Mouse (Mus musculus) CH12.LX (cell line): ENCODE measurements at regions not wholly inside any gene's neighbourhood (a gene's known extent, or its start where the extent isn't known, plus 50 kb on each side); places are given as distances from the start of the nearest gene placed in this dataset.

Experiments
- DNase-seq: peaks from one replicate; pipeline ENCODE4 v3.0.0-alpha.2; 2013; ENCODE audit errors: extremely low read depth
- H3K27ac ChIP-seq: 2 replicates; pipeline ENCODE4 v1.5.1; 2012; ENCODE audit warnings: low read depth, mild to moderate bottlenecking, control low read depth, moderate library complexity; ENCODE audit not compliant: insufficient read depth
- H3K27me3 ChIP-seq: replicated peaks from 2 replicates; pipeline ENCODE3; 2012; ENCODE audit warnings: inconsistent platforms
- H3K36me3 ChIP-seq, 2 experiments: replicated peaks in 1 of 2; 2 replicates each; pipeline versions ENCODE3 to v1.6.1; 2012; ENCODE audit warnings: inconsistent platforms in 1 of 2, low read length in 1 of 2, mild to moderate bottlenecking in 1 of 2, mixed read lengths in 1 of 2, moderate library complexity in 1 of 2; ENCODE audit not compliant: control insufficient read depth in 1 of 2, insufficient read depth in 1 of 2
- H3K4me1 ChIP-seq, 2 experiments: 2 replicates each; pipeline ENCODE4 v1.6.1; 2012; ENCODE audit warnings: inconsistent platforms in 1 of 2, moderate library complexity in 1 of 2; ENCODE audit not compliant: insufficient read depth in 2 of 2, control insufficient read depth in 1 of 2
- H3K4me2 ChIP-seq: 2 replicates; pipeline ENCODE4 v1.6.1; 2012; ENCODE audit warnings: low read depth, mild to moderate bottlenecking, control low read depth; ENCODE audit not compliant: poor library complexity, insufficient read depth, severe bottlenecking
- H3K4me3 ChIP-seq, 3 experiments: fragments of 150-350 bp in 1 of 3; sonication (generic) in 1 of 3; replicated peaks in 1 of 3; 2 replicates each; pipeline versions ENCODE3 to v1.5.1; 2011 to 2012; ENCODE audit warnings: low read depth in 2 of 3, low read length in 2 of 3, mild to moderate bottlenecking in 2 of 3, moderate library complexity in 2 of 3, control low read depth in 1 of 3, improper control_type of control experiment in 1 of 3, inconsistent platforms in 1 of 3, mixed read lengths in 1 of 3; ENCODE audit not compliant: poor library complexity in 1 of 3
- H3K79me2 ChIP-seq: replicated peaks from 2 replicates; pipeline ENCODE4 v1.6.1; 2012; ENCODE audit warnings: mild to moderate bottlenecking, moderate library complexity; ENCODE audit not compliant: control insufficient read depth, poor library complexity, insufficient read depth, severe bottlenecking; ENCODE audit errors: extremely low read depth
- H3K9ac ChIP-seq: 2 replicates; pipeline ENCODE4 v1.6.1; 2012; ENCODE audit warnings: low read depth, mild to moderate bottlenecking, control low read depth, moderate library complexity; ENCODE audit not compliant: insufficient read depth
- H3K9me3 ChIP-seq: replicated peaks from 2 replicates; pipeline ENCODE3; 2012; ENCODE audit warnings: low read length, inconsistent platforms, mixed read lengths
- CHD1 ChIP-seq: IDR thresholded peaks from 2 replicates; pipeline ENCODE4 v1.6.1; 2012; ENCODE audit warnings: low read depth, low read length, improper control_type of control experiment, inconsistent platforms
- CHD2 ChIP-seq: IDR thresholded peaks from 2 replicates; pipeline ENCODE4 v1.6.1; 2011; ENCODE audit warnings: low read length, improper control_type of control experiment
- CTCF ChIP-seq, 2 experiments: IDR thresholded peaks in 1 of 2; conservative IDR thresholded peaks in 1 of 2; 2 replicates each; pipeline ENCODE4 v1.5.1; 2011 to 2012; ENCODE audit warnings: low read depth in 2 of 2, low read length in 2 of 2, improper control_type of control experiment in 1 of 2, inconsistent platforms in 1 of 2, mild to moderate bottlenecking in 1 of 2, moderate library complexity in 1 of 2
- E2F4 ChIP-seq: IDR thresholded peaks from 2 replicates; pipeline ENCODE4 v1.6.1; 2011; ENCODE audit warnings: low read depth, low read length, improper control_type of control experiment; ENCODE audit not compliant: insufficient replicate concordance
- ELF1 ChIP-seq: IDR thresholded peaks from 2 replicates; pipeline ENCODE4 v1.6.1; 2014; ENCODE audit warnings: low read depth, mild to moderate bottlenecking, inconsistent platforms, low read length, improper control_type of control experiment
- ETS1 ChIP-seq: conservative IDR thresholded peaks from 2 replicates; pipeline ENCODE4 v1.6.1; 2012; ENCODE audit warnings: low read depth, mild to moderate bottlenecking, inconsistent platforms, low read length, improper control_type of control experiment, moderate library complexity
- GABPA ChIP-seq: IDR thresholded peaks from 2 replicates; pipeline ENCODE4 v1.6.1; 2012; ENCODE audit warnings: low read depth, low read length, improper control_type of control experiment, inconsistent platforms; ENCODE audit not compliant: insufficient replicate concordance
- HCFC1 ChIP-seq: IDR thresholded peaks from 2 replicates; pipeline ENCODE4 v1.6.1; 2012; ENCODE audit warnings: low read depth, mild to moderate bottlenecking, inconsistent platforms, low read length, improper control_type of control experiment
- JUN ChIP-seq: IDR thresholded peaks from 2 replicates; pipeline ENCODE4 v1.6.1; 2011; ENCODE audit warnings: low read depth, mild to moderate bottlenecking, low read length, improper control_type of control experiment, moderate library complexity; ENCODE audit not compliant: insufficient read depth
- KAT2A ChIP-seq: IDR thresholded peaks from 2 replicates; pipeline ENCODE4 v1.6.1; 2012; ENCODE audit warnings: low read length, improper control_type of control experiment, inconsistent platforms; ENCODE audit not compliant: insufficient replicate concordance
- MAFK ChIP-seq: IDR thresholded peaks from 2 replicates; pipeline ENCODE4 v1.6.1; 2011; ENCODE audit warnings: low read length, improper control_type of control experiment; ENCODE audit not compliant: insufficient replicate concordance
- MAX ChIP-seq: IDR thresholded peaks from 2 replicates; pipeline ENCODE4 v1.6.1; 2011; ENCODE audit warnings: low read length, improper control_type of control experiment
- MAZ ChIP-seq: IDR thresholded peaks from 2 replicates; pipeline ENCODE4 v1.6.1; 2012; ENCODE audit warnings: low read depth, mild to moderate bottlenecking, inconsistent platforms, low read length, improper control_type of control experiment, moderate library complexity
- MEF2A ChIP-seq: IDR thresholded peaks from 2 replicates; pipeline ENCODE4 v1.6.1; 2014; ENCODE audit warnings: low read depth, mild to moderate bottlenecking, inconsistent platforms, low read length, improper control_type of control experiment, borderline replicate concordance
- MYC ChIP-seq: IDR thresholded peaks from 2 replicates; pipeline ENCODE4 v1.6.1; 2011; ENCODE audit warnings: low read depth, mild to moderate bottlenecking, improper control_type of control experiment, low read length
- NRF1 ChIP-seq: IDR thresholded peaks from 2 replicates; pipeline ENCODE4 v1.6.1; 2014; ENCODE audit warnings: low read depth, mild to moderate bottlenecking, inconsistent platforms, low read length, improper control_type of control experiment, moderate library complexity
- PAX5 ChIP-seq: IDR thresholded peaks from 2 replicates; pipeline ENCODE4 v1.6.1; 2012; ENCODE audit warnings: low read length, inconsistent platforms, mixed read lengths
- POLR2A ChIP-seq: IDR thresholded peaks from 2 replicates; pipeline ENCODE4 v1.6.1; 2011; ENCODE audit warnings: low read depth, mild to moderate bottlenecking, improper control_type of control experiment, low read length
- POLR2AphosphoS2 ChIP-seq: IDR thresholded peaks from 2 replicates; pipeline ENCODE4 v1.6.1; 2011; ENCODE audit warnings: low read depth, low read length, improper control_type of control experiment
- RAD21 ChIP-seq: IDR thresholded peaks from 2 replicates; pipeline ENCODE4 v1.6.1; 2011; ENCODE audit warnings: low read depth, mild to moderate bottlenecking, low read length, improper control_type of control experiment, moderate library complexity
- RCOR1 ChIP-seq: conservative IDR thresholded peaks from 2 replicates; pipeline ENCODE4 v1.6.1; 2012; ENCODE audit warnings: low read depth, mild to moderate bottlenecking, inconsistent platforms, low read length, improper control_type of control experiment
- SIN3A ChIP-seq: IDR thresholded peaks from 2 replicates; pipeline ENCODE4 v1.6.1; 2012; ENCODE audit warnings: low read length, improper control_type of control experiment, inconsistent platforms
- TCF12 ChIP-seq: IDR thresholded peaks from 2 replicates; pipeline ENCODE4 v1.6.1; 2014; ENCODE audit warnings: low read depth, mild to moderate bottlenecking, inconsistent platforms, low read length, improper control_type of control experiment
- USF1 ChIP-seq: IDR thresholded peaks from 2 replicates; pipeline ENCODE4 v1.6.1; 2014; ENCODE audit warnings: low read depth, mild to moderate bottlenecking, inconsistent platforms, low read length, improper control_type of control experiment
- USF2 ChIP-seq: conservative IDR thresholded peaks from 2 replicates; pipeline ENCODE4 v1.6.1; 2011; ENCODE audit warnings: low read depth, low read length, improper control_type of control experiment
- ZC3H11A ChIP-seq: IDR thresholded peaks from 2 replicates; pipeline ENCODE4 v1.6.1; 2012; ENCODE audit warnings: low read depth, mild to moderate bottlenecking, inconsistent platforms, low read length, improper control_type of control experiment
- ZKSCAN1 ChIP-seq: IDR thresholded peaks from 2 replicates; pipeline ENCODE4 v1.6.1; 2012; ENCODE audit warnings: low read depth, inconsistent platforms, low read length, improper control_type of control experiment, borderline replicate concordance
- ZMIZ1 ChIP-seq: IDR thresholded peaks from 2 replicates; pipeline ENCODE4 v1.6.1; 2012; ENCODE audit warnings: low read depth, mild to moderate bottlenecking, inconsistent platforms, low read length, improper control_type of control experiment
- ZNF384 ChIP-seq: IDR thresholded peaks from 2 replicates; pipeline ENCODE4 v1.6.1; 2012; ENCODE audit warnings: low read depth, low read length, improper control_type of control experiment, inconsistent platforms
- dilution Hi-C: fragments of 300-500 bp; cut with MboI; formaldehyde crosslinking; loops from 2 replicates; pipeline ENCODE4 v1.14.3; 2020; ENCODE audit warnings: low sequenced_read_pairs; ENCODE audit not compliant: extremely low pct_unique_long_range_greater_than_20kb, extremely low pct_ligation_motif_present
- in situ Hi-C: fragments of 300-500 bp; cut with MboI; formaldehyde crosslinking; loops from 3 replicates; pipeline ENCODE4 v1.14.3; 2019; ENCODE audit warnings: low sequenced_read_pairs, low pct_ligation_motif_present, low pct_unique_long_range_greater_than_20kb, mixed read lengths

- in situ Hi-C loops: no loop called here
These were observed 162.6 kb downstream of the Rpl14 start for GRCm38 (mm10) chr9:120733681-120734465.

GRCm38 (mm10) chr9:120735217-120735616 lies 164.0 kb downstream of the Rpl14 start:
- Histone ChIP-seq H3K79me2 (no peaks in the 10 kb centered on the region), H3K4me1 (peaks cover 0 to 4% of the 10 kb centered on the region in 2 experiments; a peak in 1 of 4 replicates), H3K9me3 (no peaks in the 10 kb centered on the region), H3K4me3 (no peak overlapping the region), H3K27ac (no peak overlapping the region), H3K36me3 (no peaks in the 10 kb centered on the region), H3K9ac (no peak overlapping the region), H3K4me2 (no peak overlapping the region), H3K27me3 (no peaks in the 10 kb centered on the region)
- no peak for TF ChIP-seq ZKSCAN1
- TF ChIP-seq SIN3A: no peak
- TF ChIP-seq ELF1: no peak
- TF ChIP-seq POLR2AphosphoS2: no peak
- TF ChIP-seq KAT2A: no peak
- no peak for TF ChIP-seq CHD2
- TF ChIP-seq PAX5: no peak
- TF ChIP-seq ZNF384: no peak
- no peak for TF ChIP-seq USF1
- no peak for TF ChIP-seq NRF1
- no peak for TF ChIP-seq MAFK
- TF ChIP-seq MAX: no peak
- no peak for TF ChIP-seq RAD21
- TF ChIP-seq MAZ: no peak
- TF ChIP-seq CHD1: no peak
- no peak for TF ChIP-seq ZC3H11A
- TF ChIP-seq MYC: no peak
- TF ChIP-seq JUN: no peak
- no peak for TF ChIP-seq RCOR1
- no peak for DNase-seq
- in situ Hi-C loops: no loop called here
- dilution Hi-C loops: no loop called here

More at GRCm38 (mm10) chr9:120733681-120734465, 162.6 kb downstream of the Rpl14 start:
- no peak for TF ChIP-seq MEF2A
- TF ChIP-seq NRF1: no peak
- no peak for TF ChIP-seq SIN3A
- no peak for TF ChIP-seq GABPA
- TF ChIP-seq MAX: no peak
- no peak for TF ChIP-seq ZMIZ1
- TF ChIP-seq JUN: no peak
- no peak for TF ChIP-seq CTCF (conservative IDR thresholded peaks at IDR 0.05 in 1 of 2, IDR thresholded peaks at IDR 0.05 in 1 of 2; ENCODE audit: low read depth in 2 of 2, low read length in 2 of 2)
- TF ChIP-seq ETS1: no peak
- no peak for TF ChIP-seq ZKSCAN1
- TF ChIP-seq E2F4: no peak
- no peak for TF ChIP-seq HCFC1
- TF ChIP-seq RAD21: no peak
- TF ChIP-seq USF2: no peak
- TF ChIP-seq MAZ: no peak
- TF ChIP-seq POLR2A: no peak
- TF ChIP-seq TCF12: no peak
- no peak overlapping the region for H3K9ac ChIP-seq
- no peak overlapping the region for H3K27ac ChIP-seq
- no peak for DNase-seq
- no peak overlapping the region for H3K4me2 ChIP-seq
- peaks cover 6% of the 10 kb centered on the region for H3K9me3 ChIP-seq
- H3K4me1 ChIP-seq: peaks cover 0 to 4% of the 10 kb centered on the region in 2 experiments; a peak in 1 of 4 replicates
- dilution Hi-C loops: no loop called here
- H3K79me2 ChIP-seq: no peaks in the 10 kb centered on the region
- H3K27me3 ChIP-seq: no peaks in the 10 kb centered on the region
- H3K4me3 ChIP-seq: no peak overlapping the region
- no peaks in the 10 kb centered on the region for H3K36me3 ChIP-seq
